Mouse (Mus musculus) G1E (cell line): Measurements from ENCODE around the gene Gm9903. TPM values are rescaled to one million over a fixed set of nuclear protein-coding genes. Genes with fewer than 3 reads are reported as not detected.

ENCODE experiments used
- ATAC-seq: 2 replicates; pipeline ENCODE4 v1.8.0; 2016; ENCODE audit warnings: mild to moderate bottlenecking; ENCODE audit not compliant: insufficient number of reproducible peaks, poor library complexity, low FRiP score, severe bottlenecking; ENCODE audit errors: extremely low read depth
- DNase-seq: peaks from one replicate; pipeline ENCODE4 v3.0.0; 2012; ENCODE audit warnings: low spot score
- H3K27me3 ChIP-seq: 2 replicates; pipeline ENCODE4 v1.6.1; 2012; ENCODE audit warnings: mild to moderate bottlenecking, low read length, inconsistent platforms; ENCODE audit not compliant: insufficient read depth
- H3K36me3 ChIP-seq: replicated peaks from 2 replicates; pipeline ENCODE3; 2012; ENCODE audit warnings: mild to moderate bottlenecking, inconsistent platforms
- H3K4me1 ChIP-seq: 2 replicates; pipeline ENCODE4 v1.6.1; 2012; ENCODE audit warnings: low read depth, low read length, inconsistent platforms, mixed read lengths; ENCODE audit not compliant: insufficient read depth
- H3K4me3 ChIP-seq: 2 replicates; pipeline ENCODE4 v1.5.1; 2012; ENCODE audit warnings: low read depth, mild to moderate bottlenecking, inconsistent platforms, low read length, moderate library complexity, mixed read lengths
- H3K9me3 ChIP-seq: replicated peaks from 2 replicates; pipeline ENCODE4 v1.6.1; 2012; ENCODE audit warnings: inconsistent platforms
- CTCF ChIP-seq: IDR thresholded peaks from 2 replicates; pipeline ENCODE4 v1.5.1; 2012; ENCODE audit warnings: low read depth, low read length, inconsistent platforms, mixed read lengths
- GATA1 ChIP-seq: IDR thresholded peaks from 2 replicates; pipeline ENCODE4 v1.6.1; 2012; ENCODE audit warnings: borderline replicate concordance, low read length, inconsistent platforms, mixed read lengths
- GATA2 ChIP-seq: IDR thresholded peaks from 2 replicates; pipeline ENCODE4 v1.6.1; 2012; ENCODE audit warnings: low read depth, low read length, inconsistent platforms, borderline replicate concordance
- POLR2AphosphoS5 ChIP-seq: IDR thresholded peaks from 2 replicates; pipeline ENCODE4 v1.6.1; 2012; ENCODE audit warnings: low read depth, low read length, inconsistent platforms; ENCODE audit not compliant: insufficient replicate concordance
- TAL1 ChIP-seq: conservative IDR thresholded peaks from 2 replicates; pipeline ENCODE4 v1.6.1; 2012; ENCODE audit warnings: low read depth, low read length, inconsistent platforms, mixed read lengths
- polyA plus RNA-seq: library from polyadenylated mRNA; stranded (reverse); fragments of >175 nt; gene quantifications from 2 replicates; pipeline ENCODE4 v1.2.3, GENCODE M21; 2012
- total RNA-seq, 2 experiments: library from RNA; stranded (forward) in 1 of 2; stranded (reverse) in 1 of 2; fragments of 200-1000 nt in 1 of 2; fragments of >200 nt in 1 of 2; fragmentation: Nextera tagmentation in 1 of 2; gene quantifications; 2 replicates each; pipeline ENCODE4 v1.2.3; 2014 to 2017

Gm9903 gene
- total and polyA plus RNA-seq, 3 experiments: 0.66 to 2.9 TPM; not detected in 1

GRCm38 (mm10) chr5:33657787-33658663 lies 28.3 kb downstream of the Gm9903 start, which contains the start of the genes Tacc3 and Tmem129:
TSS of gene Tacc3 (plus strand) at chr5:33658128.
TSS of gene Tmem129 (minus strand) at chr5:33658416.
- ATAC-seq: peak; percentile 88
- Histone ChIP-seq H3K9me3 (no peaks in the 10 kb centered on the region), H3K36me3 (peaks cover 69% of the 10 kb centered on the region), H3K27me3 (no peaks in the 10 kb centered on the region), H3K4me3 (peak within 1 kb of the TSS; percentile 93), H3K4me1 (peaks cover 60% of the 10 kb centered on the region)
- TF ChIP-seq POLR2AphosphoS5 (no peak), GATA1 (no peak), CTCF (no peak), GATA2 (no peak), TAL1 (no peak)
- DNase-seq: peak; percentile 97

- Histone ChIP-seq H3K4me3 (peak overlapping the region; percentile 93), H3K27me3 (no peaks in the 10 kb centered on the region), H3K4me1 (peaks cover 55% of the 10 kb centered on the region), H3K36me3 (peaks cover 66% of the 10 kb centered on the region), H3K9me3 (no peaks in the 10 kb centered on the region)
- ATAC-seq (no peak), DNase-seq (peak; percentile 40)
- no peak for TF ChIP-seq CTCF
- TF ChIP-seq POLR2AphosphoS5: no peak
- no peak for TF ChIP-seq TAL1
Observed at GRCm38 (mm10) chr5:33658664-33659050, 28.9 kb downstream of the Gm9903 start.

GRCm38 (mm10) chr5:33668223-33668622 lies 38.5 kb downstream of the Gm9903 start:
- DNase-seq: no peak
- TF ChIP-seq CTCF (peak; percentile 23; the same call in 1 of the 2 replicates), GATA2 (no peak)
- Histone ChIP-seq H3K36me3 (peaks cover 94% of the 10 kb centered on the region), H3K9me3 (no peaks in the 10 kb centered on the region), H3K4me1 (peaks cover 9% of the 10 kb centered on the region; the same call in 1 of the 2 replicates), H3K4me3 (no peak overlapping the region), H3K27me3 (no peaks in the 10 kb centered on the region)
- no peak for ATAC-seq

GRCm38 (mm10) chr5:33671659-33672058 lies 41.9 kb downstream of the Gm9903 start:
- DNase-seq: no peak

GRCm38 (mm10) chr5:33674439-33674838 lies 44.7 kb downstream of the Gm9903 start:
- peaks cover 52% of the 10 kb centered on the region for H3K36me3 ChIP-seq

More at GRCm38 (mm10) chr5:33671659-33672058, 41.9 kb downstream of the Gm9903 start:
- H3K27me3 ChIP-seq: no peaks in the 10 kb centered on the region
- no peak for TF ChIP-seq GATA2
- no peak for TF ChIP-seq POLR2AphosphoS5
- H3K36me3 ChIP-seq: peaks cover 80% of the 10 kb centered on the region
- H3K9me3 ChIP-seq: no peaks in the 10 kb centered on the region
- no peak overlapping the region for H3K4me3 ChIP-seq
- no peak for ATAC-seq
- H3K4me1 ChIP-seq: peaks cover 6% of the 10 kb centered on the region; the same call in 1 of the 2 replicates

GRCm38 (mm10) chr5:33675964-33676363 lies 46.2 kb downstream of the Gm9903 start:
- DNase-seq (no peak), ATAC-seq (no peak)

More at GRCm38 (mm10) chr5:33674439-33674838, 44.7 kb downstream of the Gm9903 start:
- no peak for TF ChIP-seq TAL1
- TF ChIP-seq GATA1: no peak
- TF ChIP-seq CTCF: no peak
- TF ChIP-seq GATA2: no peak
- no peak for TF ChIP-seq POLR2AphosphoS5
- Histone ChIP-seq H3K4me1 (peaks cover 12% of the 10 kb centered on the region), H3K4me3 (no peak overlapping the region), H3K9me3 (no peaks in the 10 kb centered on the region), H3K27me3 (no peaks in the 10 kb centered on the region)
- ATAC-seq: no peak
- no peak for DNase-seq

GRCm38 (mm10) chr5:33678244-33678643 lies 48.5 kb downstream of the Gm9903 start:
- ATAC-seq (no peak), DNase-seq (no peak)
- Histone ChIP-seq H3K36me3 (peaks cover 14% of the 10 kb centered on the region), H3K27me3 (no peaks in the 10 kb centered on the region; the same call in 1 of the 2 replicates), H3K9me3 (no peaks in the 10 kb centered on the region), H3K4me3 (no peak overlapping the region), H3K4me1 (peaks cover 45% of the 10 kb centered on the region)
- no peak for TF ChIP-seq TAL1
- no peak for TF ChIP-seq CTCF
- TF ChIP-seq POLR2AphosphoS5: no peak
- no peak for TF ChIP-seq GATA2
- no peak for TF ChIP-seq GATA1

More at GRCm38 (mm10) chr5:33675964-33676363, 46.2 kb downstream of the Gm9903 start:
- Histone ChIP-seq H3K36me3 (peaks cover 37% of the 10 kb centered on the region), H3K27me3 (no peaks in the 10 kb centered on the region; the same call in 1 of the 2 replicates), H3K4me1 (peaks cover 26% of the 10 kb centered on the region), H3K4me3 (no peak overlapping the region), H3K9me3 (no peaks in the 10 kb centered on the region)
- TF ChIP-seq POLR2AphosphoS5: no peak
- TF ChIP-seq CTCF: peak; percentile 63
